Mouse (Mus musculus) bone marrow macrophage, adult 2 months (primary cell): ENCODE measurements around the gene Set.

Experiments
- CTCF ChIP-seq: IDR thresholded peaks from 2 replicates; pipeline ENCODE4 v1.5.1; 2012; ENCODE audit warnings: low read depth, mild to moderate bottlenecking, low read length, moderate library complexity
- POLR2A ChIP-seq: IDR thresholded peaks from 2 replicates; pipeline ENCODE4 v1.6.1; 2012; ENCODE audit warnings: mild to moderate bottlenecking, low read depth, low read length, borderline replicate concordance

GRCm38 (mm10) chr2:30084113-30084512, 26.9 kb downstream of the Set start:
- TF ChIP-seq CTCF (no peak), POLR2A (no peak)
